Mouse (Mus musculus): ENCODE data around the gene Tjap1.

Tjap1 gene

DNA sequence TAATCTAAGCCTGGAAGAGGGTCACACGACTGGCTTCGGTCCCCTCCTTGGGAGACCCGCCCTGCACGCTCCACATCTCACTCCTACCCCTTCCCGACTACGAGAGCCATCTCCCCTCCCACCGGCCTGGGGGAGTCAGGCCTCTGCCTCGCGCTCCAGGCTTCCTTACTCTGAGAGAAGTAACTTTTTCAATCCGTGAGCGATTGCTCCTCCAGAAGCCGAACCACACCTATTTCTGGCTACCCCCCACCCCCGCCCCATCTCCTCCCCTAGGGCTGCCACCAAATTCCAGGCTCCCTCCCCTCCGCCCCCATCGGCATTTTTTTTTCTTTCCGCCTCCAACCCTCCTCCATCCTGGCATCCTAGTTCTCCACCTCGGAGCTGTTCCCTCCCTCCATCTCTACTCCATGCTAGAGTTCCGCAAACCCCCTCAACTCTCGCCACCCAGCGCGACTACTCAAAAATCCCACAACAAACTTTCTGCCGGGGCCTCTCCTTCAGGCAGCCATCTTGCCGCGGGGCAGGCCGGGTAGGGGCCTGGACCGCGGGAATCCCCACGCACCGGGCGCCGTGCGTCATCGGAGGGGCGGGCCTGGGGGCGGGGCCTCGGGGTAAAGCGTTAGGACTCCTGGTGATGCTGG lies at the start of gene Tjap1:
Tjap1 (minus strand) TSS at position 544 of the 641 bp plus-strand sequence.
- DNase-seq, result peak; percentile 73

DNA sequence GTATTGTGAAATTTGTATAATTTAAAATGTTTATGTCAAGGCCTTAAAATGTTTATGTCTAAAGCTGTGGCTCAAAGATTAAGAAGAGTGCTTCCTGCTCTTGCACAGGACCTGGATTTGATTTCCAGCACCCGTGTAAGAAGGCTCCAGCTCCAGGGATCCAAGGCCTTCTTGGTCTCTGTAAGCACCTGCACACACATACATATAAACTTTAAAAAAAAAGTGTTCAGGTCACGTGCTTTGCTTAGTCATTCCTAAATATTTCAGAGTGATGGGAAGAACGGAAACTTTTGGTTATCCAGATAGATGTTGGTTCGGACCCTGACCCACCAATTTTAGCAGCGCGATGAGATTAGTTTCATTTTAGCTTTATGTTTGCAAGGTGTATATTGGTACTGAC lies 45.9 kb upstream of the Tjap1 start:
- DNase-seq, result peak; percentile 28

DNA sequence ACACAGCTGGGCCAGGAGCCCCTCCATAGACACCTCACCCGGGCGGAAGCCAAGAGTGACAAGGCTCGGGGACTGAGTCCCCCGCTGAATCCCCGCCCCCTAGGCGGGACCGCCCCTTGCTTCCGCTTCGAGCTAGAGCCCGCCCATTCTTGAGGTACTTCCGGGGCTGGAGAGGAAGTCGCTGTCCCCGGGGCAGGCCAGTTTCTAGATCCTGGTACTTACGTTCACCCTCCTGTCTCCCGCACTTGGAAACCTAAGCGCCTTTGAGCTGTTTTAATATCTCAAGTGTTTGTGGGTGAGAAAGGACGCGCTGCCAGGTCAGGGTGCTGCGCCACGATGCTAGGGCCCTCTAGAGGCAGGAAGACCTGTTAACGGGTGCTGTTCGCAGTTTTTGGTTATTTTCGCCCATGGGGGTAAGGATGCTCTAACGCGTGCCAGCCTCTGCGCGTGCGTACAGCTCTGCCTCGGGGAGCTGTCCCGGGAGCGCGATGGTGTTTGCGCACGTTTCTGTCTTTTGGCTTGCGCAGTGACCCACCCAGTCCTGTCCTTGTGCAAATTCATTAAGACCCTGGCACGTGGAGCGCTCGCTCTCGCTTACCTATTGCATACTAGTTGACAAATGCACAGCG lies 45.2 kb upstream of the Tjap1 start, which contains the start of gene Abcc10:
Abcc10 (minus strand) TSS at position 447 of the 629 bp plus-strand sequence.
- DNase-seq, result peak; percentile 97

DNA sequence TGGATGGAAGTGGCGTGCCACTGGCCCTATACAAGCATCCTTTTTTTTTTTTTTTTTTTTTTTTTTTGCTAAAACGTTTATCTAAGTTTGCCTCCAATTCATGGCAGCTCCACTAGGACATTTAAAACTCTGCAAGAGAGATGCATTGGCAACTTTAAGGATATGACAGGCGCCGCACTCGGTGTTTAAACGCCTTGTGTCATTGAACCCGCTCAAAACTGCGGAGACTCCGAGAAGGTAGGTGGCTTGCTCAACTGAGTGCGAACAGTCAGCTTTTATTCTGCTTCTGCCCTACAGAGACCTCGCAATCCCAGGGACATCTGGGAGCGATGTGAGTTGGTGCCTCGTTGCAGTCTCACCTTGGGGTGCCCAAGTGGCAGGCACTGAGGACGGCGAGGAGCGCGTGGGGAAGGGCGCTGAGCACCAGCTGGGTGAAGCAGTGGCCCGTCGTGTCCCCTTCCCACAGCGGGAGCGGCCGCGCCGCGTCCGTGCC lies 44.6 kb upstream of the Tjap1 start:
- no peak for DNase-seq

DNA sequence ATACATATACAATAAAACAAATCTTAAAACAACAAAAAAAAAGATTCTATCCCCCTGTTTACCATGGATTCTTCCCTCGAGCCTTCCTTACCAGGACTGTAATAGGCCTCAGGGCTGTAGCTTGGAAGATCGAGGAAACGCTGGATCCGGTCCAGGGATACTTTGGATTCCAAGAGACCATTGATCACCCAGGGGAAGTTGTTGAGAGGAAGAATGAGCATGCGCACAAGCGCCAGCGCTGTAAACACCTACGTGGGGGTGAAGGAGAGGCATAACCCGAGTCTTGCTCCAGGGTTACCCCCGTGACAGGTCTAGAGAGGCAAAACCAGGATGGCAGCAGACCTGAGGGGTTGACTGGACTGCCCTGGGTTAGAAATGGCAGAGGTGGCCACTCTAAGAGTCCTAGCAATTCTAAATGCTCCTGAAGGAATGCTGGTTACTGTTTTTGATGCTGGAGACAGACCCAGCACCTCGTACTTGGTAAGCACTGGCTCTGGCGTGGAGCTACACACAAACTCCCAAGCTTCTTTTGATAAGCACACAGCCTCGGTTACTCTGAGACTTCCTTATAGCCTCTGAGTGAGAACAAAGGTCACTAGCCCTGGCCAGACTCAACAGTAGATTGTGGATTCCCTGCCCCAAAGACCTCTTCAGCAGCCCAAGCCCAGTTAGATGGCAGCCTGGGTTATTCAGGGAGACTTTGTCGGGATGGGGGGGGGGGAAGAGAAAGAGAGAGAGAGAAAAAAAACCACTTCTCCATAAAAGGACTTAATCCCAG lies 39.4 kb upstream of the Tjap1 start:
- no peak for DNase-seq

DNA sequence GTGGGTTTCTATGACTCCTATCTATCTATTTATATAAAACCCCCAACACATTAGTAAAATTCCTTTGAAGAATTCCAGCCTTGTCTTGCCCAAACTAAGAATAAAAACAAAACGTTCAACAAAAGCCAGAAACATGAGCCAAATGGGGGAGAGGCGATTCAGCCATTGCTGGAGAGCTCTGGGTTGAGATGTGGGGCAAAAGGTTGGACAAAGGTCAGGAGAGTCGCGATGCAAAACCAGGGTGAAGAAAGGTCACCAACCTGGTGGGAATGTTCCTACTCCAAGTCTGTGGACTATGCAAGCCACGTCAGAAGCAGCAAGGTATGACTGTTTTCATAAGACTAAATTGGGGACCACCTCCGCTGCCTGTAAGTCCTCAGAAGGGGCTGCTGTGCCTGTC lies 37.7 kb upstream of the Tjap1 start:
- no peak for DNase-seq

DNA sequence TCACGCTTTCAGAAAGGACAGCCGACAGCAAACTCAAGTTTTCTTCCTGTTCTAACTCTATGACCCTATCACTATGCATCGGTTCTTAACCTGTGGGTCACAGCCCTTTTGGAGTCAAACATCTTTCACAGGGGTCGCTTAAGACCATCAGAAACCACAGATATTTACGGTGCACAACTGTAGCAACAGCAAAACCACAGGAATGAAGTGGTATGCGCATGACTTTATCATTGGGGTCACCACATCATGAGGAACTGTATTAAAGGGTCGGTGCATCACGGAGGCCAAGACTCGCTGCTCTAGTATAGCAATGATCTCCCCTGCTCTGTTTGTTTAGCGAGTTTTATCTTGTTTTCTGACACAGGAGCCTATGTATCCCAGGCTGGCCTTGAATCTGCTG lies 33.0 kb upstream of the Tjap1 start:
- no peak for DNase-seq

DNA sequence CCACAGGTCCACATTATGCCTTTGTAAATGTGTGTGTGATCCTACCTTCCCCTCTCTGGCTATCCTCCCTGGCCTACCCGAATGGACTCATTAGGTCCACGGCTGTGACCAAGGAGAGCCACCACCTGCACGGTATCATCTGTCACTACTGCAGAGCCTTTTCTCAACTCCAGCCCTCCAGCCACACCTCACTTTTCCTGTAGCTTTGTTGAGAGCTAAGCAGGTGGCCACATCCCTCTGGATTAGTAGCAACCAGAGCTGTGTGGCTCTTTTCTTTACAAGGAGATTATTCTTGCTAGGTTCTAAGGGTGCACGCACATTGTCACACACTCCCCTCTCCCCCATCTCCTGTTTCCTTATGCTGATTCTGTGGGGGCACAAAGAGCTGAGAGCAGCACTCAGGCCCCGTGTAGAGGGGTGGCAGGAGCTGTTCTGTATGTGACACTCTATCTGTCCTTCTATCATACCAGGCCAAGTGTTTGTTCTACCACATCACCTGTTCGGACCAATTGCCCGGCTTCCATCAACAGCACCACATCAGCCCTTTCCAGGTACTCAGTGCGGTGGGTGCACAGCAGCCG lies 30.4 kb upstream of the Tjap1 start:
- no peak for DNase-seq

DNA sequence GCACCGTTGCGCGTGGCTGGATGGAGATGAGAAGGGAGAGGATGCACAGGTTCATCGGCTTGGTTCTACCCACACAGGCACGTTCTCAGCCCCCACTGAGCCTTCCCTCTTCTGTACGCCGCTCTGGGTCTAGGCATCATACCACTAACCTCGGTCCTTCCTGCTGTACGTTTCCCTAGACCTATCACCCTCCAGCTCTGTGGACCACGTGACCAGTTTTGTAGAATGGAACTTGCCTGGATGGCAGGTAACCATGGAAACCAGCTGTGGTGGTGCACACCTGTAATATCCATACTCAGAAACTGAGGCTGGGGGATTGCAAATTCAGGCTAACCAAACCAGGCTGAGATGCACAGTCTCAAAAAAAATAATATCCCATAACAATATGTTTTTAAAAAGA lies 27.7 kb upstream of the Tjap1 start:
- DNase-seq, result no peak

DNA sequence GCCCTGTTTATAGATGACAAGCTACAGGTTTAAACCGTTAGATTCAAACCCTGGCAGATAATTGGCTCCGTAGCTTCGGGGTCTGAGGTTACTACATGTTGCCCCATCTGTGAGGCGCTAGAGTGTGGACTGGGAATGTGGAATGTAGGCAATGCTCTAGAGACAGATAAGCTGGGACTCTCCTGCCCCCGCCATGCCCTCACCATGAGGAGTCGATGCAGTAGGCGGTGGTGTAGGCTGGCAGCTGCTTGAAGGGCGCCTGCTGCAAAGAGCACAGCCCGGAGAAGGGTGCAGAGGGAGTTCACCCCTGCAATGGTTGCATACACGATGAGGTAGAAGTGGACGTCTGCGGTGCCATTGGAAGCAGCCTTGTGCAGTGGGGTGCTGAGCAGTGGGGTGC lies 27.0 kb upstream of the Tjap1 start:
- no peak for DNase-seq

DNA sequence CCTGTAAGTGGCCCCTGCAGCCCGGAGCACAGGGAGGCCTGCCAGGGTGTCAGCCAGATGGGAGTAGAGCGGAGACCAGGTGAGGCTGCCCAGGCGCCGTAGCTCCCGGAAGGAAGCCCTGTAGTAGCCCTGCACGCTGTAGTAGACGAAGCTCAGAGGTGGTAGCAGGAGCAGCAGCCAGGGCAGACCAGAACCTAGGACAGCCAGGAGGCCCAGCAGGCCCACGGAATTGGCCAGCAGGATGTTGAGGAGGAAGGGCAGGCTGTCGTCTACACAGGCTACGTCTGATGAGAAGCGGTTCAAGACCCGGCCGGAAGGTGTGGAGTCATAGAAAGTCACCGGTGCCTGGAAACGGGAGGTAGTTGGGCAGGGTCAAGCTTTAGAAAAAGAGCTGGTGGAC lies 24.1 kb upstream of the Tjap1 start:
- DNase-seq, result no peak

DNA sequence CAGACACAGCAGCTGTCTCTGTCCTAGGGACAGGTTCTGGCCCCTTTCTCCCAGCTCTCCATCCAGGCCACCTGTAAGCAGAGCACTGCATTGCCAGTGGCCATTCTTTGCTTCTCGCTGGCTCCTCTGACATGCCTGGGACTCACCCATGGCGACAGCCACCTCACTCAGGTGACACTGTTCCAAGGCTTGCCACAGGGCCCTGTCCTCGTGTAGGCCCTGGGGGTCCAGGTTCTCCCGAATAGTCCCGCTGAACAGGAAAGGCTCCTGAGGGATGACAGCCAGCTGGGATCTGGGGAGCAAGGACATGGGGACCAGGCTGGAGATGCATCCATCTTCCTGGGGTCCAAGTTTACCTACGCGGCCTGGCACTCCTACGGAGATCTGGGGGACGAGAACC lies 21.4 kb upstream of the Tjap1 start:
- no peak for DNase-seq

DNA sequence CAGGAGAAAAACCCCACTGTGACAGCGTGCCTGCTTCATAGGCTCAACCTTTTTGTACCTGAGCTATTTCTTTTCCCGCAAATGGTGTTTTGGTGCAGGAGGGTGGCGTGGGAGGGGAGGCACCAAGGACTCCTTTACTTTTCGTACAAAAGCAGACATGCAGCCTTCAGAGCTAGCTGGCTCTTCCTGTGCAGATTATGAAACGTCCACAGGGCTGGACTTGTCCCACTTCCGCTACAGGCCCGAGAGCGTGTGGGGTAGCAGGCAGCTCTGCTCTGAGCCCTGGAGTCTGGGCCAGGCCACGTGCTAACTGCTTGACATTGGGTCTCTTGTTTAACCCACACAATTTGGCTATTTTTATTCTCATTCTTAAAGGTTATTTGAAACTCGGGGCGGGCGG lies 19.1 kb upstream of the Tjap1 start:
- no peak for DNase-seq

DNA sequence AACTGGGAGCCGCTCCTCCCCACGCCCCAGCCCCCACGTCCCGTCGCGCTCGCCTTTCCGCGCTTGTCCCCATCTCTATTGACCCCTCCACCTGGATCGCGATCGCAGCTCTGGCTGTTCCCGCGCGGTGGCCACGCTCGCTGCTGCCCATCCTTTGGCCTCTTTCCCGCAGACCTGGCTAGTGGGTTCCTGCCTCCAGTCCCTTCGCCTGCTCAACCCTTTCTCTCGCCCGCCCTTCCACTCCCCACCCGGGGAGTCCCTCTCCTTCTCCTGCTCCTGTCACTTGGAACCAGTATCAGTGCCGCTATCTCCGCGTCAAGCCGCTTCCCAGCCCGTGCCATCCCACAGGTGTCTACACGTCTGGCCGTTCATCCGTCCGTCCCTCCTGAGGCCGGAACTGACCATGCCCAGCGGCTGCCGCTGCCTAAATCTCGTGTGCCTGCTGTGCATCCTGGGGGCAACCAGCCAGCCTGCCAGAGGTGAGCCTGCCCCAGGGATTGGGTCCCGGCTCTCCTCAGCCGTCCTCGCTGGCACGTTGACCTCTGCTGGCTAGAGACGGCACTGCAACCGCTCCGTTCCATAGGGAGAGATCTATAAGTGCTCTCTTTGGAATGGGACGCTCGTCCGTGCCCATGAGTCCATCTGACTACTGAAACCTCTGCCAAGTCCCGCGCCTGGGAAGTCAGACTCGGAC lies 15.5 kb upstream of the Tjap1 start:
- DNase-seq, result peak; percentile 84

DNA sequence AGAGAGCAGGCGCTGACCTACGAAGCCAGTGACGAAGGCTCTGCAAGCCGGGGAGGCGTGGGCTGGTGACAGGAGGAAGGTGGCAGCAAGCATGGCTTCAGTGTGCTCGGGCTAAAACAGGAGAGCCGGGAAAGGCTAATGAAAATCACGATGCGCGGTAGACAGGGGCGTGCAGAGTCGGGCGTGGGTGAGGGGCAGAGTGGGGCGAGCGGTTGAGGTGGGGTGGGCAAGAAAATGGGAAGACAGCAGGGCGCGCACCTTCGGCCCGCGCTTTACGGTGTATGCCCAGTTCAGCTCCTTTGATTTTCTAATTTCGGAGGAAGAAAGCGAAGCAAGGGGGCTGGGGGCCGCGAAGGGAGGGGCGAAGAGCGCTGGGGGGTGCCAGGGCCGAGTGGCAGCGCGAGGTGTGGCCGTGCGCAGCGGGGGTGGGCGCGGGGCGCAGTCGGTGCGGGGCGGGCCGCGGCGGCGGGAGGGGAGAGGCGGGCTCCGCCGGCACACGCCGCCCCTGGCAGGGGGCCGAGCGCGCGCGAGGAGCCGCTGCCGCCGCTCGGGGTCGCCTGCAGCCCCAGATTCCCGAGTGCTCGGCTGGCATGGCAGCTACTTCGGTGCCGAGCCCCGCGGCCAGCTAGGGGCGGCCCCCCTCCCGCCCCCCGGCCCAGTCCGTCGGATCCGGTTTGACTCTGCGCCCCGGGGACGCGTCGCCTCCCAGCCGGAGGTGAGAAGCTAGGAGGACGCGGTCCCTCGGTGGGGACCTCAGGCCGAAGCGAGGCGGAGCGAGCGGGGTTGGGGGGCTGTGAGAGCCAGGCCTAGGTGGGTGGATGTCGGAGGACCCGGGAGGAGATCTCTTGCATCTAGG lies 14.8 kb upstream of the Tjap1 start, which contains the start of gene Dlk2:
Dlk2 (plus strand) TSS at position 58 of the 856 bp plus-strand sequence.
- no peak for DNase-seq

DNA sequence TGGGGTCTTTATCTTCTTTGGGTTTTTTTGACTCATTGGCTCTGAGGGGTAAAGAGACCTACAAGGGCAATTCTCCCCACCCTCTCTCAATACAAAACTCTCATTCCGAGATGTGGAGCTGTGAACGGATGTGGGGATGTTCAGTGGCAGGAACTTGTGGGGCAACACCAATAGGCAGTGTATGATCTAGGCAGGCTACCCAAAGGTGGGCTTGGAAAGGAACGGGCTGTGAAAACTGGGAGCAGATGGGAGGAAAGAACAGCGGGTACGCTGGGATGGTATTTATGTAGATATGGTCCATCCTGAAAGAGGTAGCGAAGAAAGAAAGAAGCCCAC lies 14.2 kb upstream of the Tjap1 start:
- no peak for DNase-seq

DNA sequence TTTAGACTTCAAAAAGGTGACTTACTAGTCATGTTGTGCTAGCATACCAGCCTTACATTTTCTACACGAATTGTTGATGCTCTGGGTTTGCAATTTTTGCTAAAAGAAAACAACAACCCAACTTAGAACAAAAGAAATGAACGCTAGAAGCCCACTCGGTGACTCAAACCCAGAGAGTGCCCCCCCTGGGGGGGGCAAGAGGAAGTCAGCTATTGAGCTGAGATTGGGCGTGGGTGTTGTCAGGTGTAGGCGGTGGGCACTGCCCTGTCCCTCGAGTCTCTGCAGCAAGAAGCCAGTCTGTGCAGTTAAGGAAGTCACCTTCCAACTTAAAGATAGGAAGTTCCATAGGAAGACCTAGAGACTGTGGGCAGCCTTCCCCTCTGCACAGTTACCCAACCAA lies 13.8 kb upstream of the Tjap1 start:
- DNase-seq, result no peak

DNA sequence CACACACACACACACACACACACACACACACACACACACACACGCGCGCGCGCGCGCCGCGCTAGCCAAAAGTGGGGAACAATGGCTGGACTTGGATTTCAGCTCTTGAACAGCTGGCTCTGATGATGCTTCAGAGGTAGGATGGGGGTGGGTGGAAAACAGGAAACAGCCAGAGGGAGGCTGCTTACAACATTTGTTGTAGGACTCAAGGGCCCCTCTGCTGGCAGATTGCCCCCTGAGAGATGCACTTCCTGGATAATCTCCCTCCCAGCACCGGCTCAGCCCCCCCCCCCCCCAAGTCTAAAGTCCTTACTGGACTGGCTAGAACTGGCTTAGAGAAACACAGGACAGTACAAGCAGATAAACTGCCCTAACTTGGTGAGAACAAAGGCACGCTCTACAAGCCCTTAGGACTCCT lies 4.9 kb upstream of the Tjap1 start:
- no peak for DNase-seq

DNA sequence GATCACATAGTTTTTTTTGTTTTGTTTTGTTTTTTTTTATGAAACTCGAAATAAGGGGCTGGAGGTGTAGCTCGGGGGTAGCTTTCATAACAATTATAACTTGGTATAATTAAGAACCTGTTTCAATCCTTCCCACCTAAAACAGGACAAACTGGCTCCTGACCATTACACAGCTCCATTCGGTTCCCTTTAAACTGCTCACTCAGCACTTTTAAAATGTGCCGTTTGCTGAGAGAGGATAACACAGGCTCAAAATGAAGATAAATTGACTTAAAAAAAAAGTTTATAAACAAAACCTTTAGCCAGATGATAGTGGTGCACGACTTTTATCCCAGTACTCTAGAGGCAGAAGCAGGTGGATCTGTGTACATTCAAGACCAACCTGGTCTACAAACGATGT lies 2.6 kb upstream of the Tjap1 start:
- no peak for DNase-seq

DNA sequence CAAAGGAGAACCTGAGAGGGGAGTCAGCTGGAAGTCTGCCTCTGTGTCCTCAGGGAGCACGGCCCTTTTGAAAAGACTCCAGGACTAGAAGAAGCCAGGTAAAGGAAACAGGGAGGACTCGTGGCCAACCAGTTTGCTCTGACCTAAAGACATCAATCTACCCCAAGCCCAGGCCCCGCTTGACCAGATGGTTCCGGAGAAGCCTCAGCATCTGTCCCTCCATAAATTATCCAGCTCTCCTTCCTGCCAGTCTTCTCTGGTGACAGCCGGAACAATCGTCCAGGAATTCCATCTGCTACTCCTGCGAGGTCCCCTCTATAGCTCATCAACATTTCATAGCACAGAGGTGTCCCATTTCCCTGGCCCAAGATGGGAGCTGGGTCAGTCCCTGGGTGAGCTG lies 1.8 kb upstream of the Tjap1 start:
- no peak for DNase-seq

DNA sequence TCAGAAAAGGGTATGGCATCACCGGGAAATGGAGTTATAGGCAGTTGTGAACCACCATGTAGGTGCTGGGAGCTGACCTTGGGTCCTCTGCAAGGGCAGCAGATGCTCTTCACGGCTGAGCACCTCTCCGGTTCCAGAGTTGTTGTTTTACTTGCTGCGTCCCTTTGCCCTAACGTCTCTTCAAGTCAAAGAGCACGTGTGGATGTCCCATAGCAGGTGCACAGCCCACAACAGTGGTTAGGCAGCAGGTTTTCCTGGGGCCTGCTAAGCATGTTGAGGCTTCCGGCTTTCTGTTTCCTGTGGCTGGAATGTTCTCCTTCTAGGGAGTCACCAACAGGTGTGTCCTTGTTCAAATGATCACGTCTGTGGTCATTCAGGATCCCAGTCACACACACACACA lies 1.1 kb upstream of the Tjap1 start:
- no peak for DNase-seq

DNA sequence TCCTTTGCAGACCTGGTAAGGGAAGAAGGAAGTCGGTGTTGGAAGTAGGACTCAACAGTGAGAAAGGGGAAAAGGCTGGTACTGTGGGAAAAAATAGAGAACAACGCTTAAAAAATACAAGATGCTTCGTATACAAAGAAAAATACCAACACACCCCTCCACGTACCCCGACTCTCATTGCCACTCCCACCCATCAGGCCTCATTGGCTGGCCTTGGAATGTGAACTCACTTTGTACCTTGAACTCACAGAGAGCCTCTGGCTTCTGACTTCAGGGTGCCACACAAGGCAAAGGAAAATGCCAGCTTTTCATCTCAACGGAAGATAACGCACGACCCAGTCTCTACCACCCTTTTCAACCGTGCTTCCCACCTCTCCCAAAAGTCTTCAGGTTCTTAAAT lies 314 bp upstream of the Tjap1 start:
- no peak for DNase-seq
